Mouse (Mus musculus): ENCODE data around the gene Robo1.

Robo1 gene

DNA sequence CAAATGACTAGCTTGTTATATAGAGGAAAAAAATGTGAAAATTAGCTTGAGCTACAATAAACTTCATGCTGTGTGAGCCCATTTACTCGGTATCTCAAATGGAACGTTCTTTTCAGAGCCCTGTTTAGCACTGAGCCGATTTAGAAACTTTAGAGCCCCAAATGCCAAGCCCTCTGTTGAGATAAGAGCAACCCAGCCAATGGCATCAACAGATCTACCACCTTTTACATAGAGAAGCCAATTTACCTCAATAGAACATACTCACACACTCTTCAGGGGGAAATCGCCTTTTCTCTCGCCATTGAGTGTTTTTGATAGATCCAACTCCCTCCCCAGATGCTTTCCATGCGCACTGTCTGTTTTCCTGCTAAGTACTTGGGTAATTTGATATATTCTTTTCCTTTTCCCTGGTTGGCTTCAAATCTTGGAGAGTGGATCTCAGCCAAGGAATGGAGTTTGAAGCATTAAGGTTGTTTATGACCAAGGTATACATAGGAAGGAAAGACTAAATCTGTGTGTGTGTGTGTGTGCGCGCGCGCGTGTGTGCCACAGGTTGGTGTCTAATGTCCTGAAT lies 378.5 kb downstream of the Robo1 start:
- DNase-seq: no peak

DNA sequence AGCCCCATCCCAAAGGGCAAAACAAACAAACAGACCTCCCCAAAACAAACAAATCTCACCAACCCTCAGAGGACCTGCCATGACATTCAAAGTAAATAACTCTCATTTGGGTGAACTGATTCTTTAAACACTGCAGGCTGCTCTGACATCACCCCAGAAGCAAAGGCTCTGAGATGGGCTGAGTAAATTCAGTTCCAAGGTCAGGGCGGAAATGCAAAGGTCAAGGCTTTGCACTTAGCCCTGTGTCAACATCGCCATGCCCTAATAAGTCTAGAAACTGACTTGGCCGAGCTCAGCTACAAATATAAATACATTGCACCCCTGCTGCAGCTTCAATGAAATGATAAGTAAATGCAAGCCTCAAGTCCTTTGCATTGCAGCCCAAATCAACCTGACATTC lies 379.5 kb downstream of the Robo1 start:
- peak; percentile 7 for DNase-seq

DNA sequence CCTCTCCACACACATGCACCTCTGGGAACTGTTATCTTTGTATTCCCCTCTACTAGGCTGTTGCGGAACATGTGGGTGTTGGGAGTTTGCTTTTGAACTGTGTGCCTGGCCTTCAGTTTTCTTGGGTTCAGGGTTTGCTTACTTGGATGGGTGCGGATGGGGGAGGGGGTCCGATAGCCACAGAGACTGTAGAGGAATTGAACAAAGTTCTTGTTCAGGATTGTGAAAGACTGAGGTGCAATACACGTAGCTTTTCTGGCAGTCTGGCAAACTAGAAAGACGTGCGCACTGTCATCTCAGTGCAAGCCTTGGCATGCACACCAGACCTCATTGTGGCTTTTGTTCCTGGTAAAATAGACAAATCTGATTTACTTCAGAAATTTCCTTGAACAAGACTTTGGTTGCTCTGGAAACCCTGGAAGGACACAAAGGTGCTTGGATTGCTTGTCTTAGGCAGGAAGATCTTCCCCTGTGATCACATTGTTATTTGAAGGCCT lies 380.1 kb downstream of the Robo1 start:
- no peak for DNase-seq

DNA sequence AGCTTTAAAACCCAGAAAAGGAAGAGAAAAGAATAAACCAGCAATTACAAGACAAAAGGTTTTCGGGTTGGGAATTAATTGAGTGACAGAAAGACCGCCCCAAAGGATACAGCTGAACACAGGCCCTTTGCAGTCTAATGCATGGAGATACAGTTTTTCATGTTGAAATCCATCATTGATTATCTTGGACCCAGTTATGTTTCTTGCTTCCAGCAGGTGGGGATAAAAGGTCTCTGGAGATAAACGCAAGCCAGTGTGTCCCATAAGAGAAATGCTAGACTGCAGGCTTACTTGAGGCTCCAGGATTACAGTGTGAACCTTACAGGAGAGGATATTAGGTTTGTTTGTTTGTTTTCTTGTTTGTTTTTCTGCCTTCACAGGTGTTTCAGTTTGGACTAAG lies 383.8 kb downstream of the Robo1 start:
- no peak for DNase-seq

DNA sequence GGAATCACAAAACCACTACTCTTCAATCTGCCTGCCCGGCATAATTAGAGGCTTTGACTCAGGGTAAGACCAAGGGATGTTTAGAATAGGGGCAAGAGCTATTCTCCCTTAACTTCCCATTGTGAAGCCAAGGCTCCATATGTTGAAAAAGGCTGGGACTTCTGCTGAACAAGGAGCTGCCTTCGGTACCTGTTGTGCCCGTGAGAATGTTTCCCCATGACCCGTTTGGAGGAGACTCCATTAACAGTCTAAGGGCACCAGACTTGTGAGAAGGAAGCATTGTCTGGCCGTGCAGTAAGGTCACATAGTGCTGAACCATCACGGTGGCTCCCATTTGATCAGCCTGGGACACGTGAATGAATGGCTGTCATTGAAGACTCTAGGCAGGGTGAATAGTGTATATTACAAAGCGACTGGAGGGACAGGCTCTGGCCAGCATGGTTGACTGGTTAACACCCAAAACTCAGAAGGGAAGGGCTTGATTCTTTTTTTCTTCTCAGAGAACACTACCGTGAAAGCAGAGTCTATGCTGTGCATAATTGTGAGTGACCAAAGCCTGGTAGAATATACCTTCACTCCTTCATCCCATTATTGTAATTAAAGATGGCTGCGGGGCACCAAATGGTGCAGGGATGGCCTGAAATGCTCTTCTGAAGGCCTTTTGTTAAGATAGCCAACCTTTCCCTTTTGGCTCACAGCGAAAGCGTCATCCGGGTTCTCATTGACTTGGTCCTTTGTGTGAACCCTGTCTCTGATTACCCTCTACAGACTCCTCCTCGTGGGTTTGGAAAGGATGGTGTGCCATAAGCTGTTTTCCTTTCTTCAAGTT lies 385.6 kb downstream of the Robo1 start:
- no peak for DNase-seq

DNA sequence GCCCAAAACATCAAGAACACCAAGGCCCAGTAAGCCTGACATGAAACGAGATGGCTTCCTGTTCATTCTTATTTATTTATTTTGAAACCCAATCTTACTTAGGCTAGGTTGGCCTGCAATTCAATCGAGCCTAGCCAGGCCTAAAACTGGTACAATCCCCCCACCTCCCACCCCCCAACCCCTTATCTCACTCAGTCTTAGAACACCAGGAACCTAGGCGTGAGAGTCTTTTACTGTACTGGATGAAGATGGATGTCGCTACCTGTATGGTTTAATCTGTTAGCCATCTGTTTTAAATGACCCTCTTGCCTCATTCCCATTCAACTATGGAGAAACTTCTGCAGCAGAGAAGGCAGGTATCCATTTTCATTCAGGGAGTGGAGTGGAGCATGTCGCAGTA lies 386.7 kb downstream of the Robo1 start:
- no peak for DNase-seq

DNA sequence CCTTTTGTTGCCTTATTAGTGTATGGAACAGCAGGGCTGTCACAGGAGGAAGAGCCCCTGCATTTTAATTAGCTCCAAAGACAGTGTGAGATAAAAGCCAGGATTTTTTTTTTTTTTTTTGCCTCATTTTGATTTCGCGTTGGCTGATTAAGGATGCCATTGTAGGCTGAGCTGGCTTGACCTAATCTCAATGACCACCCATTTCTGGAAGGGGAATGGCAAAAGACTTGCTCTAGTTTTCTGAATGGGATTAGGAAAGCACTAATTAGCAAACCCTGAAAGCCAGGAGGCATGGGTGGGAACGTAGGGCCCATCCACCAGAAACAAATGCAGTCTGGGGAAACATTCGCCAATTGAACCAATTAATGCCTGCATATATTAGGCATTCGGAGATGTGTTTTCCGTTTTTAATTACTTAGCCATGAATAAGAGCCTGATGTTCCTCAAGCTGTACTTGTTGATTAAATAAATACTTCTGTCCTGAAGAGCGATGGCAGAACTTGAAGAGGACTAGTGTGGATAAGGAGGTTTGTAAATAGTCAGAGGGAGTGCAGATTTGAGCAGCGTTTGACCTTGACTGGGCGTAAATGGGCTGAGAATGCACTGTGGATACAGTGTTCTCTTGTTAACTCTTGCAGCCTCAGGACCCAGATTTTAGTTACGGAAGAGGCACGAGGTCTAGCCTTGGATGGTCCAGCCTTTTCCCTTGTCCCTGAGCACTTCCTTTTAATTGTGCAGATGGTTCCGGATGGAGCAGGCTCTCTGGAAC lies 391.3 kb downstream of the Robo1 start:
- no peak for DNase-seq

DNA sequence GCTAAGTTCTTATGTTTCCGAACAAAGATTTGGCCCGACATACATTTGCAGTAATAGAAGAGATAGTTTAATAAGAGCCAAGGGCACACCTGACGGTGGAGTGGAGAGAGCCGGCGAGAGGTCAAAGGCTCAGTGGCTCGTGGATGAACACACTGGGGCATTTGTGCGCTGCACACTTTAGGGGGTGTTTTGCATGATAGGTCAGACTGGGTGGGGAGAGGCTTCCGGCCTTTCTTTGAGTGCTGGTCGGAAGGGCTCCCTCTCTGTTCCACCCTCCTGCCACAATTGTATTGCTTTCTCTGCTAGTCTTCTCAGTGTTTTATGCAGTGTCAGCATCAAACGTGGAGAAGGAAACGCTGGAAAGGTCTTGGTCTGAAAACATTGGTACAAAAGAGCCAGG lies 392.2 kb downstream of the Robo1 start:
- DNase-seq: no peak

DNA sequence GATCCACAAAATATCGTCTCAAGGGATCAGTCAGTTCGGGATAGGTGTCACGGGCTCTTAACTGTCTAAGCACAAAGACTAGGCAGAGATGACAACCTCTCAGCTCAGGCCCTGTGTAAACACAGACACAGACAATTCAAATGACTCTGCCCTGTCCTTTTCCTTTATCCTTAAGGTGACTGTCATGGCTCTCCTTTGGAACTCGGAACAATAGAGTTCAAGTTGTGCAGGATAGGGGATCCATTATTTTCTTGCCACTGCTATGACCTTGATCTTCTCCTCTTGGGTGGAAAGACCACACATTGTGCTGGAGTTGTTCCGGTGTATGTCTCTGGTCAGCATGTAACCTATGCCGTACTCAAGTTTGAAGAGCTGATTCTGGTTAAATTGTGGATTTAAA lies 395.4 kb downstream of the Robo1 start:
- DNase-seq: no peak

DNA sequence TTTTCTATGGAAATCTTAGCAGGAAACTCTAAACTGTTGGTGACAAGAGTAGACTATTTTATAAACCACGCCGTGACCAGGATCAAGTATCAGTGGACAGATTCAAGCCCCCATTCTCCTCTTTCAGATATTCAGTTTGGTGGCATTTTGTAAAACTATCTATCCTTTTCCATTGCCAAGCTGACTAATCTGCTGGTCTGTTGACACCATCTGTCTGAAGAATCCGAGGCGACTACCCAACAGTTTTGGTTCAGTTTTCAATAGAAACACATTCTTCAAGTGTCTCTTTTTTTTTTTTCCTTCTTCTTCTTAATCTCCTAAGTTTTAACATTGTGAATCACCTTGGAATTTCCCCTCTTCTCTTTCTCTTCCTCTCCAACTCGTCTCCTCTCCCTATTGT lies 397.7 kb downstream of the Robo1 start:
- no peak for DNase-seq

DNA sequence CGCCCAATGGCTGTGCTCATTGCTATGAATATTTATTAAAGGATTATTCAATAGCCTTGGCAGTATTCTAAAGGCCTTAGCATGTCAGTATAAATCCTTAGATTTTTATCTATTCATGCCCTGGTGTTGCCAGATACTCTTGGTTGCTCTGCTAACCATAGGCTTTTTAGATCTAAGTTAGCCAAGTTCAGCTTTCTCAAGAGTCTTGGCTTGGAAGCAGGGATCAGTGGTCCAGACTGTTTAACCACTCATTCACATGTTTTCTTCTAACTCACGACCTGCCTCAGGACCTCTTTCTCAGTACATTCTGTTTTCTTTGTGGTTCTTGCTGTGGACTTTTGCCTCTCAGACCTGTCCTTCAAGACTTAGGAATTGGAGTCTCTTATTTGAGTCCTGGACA lies 400.4 kb downstream of the Robo1 start:
- no peak for DNase-seq

DNA sequence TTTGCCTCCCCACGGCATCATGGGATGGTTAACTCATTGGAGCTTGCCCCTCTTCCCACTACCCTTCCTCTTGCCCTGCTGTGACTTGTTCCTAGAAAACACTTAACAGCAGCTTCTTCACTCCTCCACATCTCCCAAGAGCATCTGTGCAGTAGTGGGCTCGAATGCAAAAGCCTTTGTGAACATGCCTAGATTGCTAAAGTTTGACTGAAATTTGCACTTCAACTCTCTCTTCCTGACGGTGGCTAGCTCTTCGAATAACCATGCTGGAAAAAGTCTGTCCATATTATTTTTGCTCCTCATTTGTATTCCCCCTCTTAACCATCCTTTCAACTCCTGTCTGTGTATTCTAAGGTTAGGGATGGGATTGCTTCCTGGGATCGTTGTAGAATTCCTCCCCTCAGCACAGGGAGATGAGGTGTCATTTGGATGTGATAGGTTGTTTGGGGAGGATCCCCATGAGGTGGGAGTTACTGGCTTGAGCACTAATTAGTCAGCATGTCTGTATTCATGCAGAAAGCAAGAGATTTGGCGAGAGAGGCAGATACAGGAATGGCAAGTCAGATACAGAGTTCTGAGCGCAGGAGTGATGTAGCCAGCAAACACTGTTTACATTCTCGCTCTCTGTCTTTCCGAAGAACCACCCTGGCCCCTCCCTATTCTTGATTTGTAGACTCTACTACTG lies 409.2 kb downstream of the Robo1 start:
- no peak for DNase-seq

DNA sequence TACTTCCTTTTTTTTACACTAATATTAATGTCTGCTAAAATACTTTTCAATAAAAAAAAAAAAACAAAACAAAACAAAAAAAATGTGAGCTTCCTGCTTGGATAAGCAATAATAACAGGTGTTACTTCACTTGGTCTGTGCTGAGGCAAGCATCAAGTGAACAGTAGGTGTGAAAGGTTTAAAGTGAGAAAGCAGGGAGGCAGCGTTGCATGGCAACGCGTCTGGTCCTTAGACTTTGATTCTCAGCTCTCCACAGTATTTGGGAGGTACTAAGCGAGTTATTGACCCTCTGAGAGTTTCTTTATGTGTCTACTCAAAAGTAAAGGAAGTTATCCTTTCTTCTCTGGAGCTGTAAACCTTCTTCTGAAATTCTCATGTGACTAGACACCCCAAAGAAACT lies 411.0 kb downstream of the Robo1 start:
- DNase-seq: no peak

DNA sequence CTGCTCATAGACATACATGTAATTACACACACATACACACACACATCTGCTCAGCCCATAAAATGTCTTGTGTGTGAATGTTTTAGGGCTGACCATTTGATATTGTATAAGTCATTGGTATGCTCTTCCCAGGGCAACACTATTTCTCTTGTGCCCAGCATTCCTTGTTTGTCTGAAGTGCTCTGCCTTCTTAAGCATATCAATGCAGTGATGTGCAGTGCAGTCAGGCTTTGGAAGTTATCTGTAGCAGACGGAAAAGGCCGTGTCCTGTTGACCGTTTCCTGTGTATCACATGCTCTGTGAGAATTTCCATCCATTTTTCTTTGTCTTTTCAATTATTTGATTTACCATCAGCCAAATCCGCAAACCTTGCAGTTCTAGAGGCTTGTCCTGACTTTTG lies 412.9 kb downstream of the Robo1 start:
- DNase-seq: no peak

DNA sequence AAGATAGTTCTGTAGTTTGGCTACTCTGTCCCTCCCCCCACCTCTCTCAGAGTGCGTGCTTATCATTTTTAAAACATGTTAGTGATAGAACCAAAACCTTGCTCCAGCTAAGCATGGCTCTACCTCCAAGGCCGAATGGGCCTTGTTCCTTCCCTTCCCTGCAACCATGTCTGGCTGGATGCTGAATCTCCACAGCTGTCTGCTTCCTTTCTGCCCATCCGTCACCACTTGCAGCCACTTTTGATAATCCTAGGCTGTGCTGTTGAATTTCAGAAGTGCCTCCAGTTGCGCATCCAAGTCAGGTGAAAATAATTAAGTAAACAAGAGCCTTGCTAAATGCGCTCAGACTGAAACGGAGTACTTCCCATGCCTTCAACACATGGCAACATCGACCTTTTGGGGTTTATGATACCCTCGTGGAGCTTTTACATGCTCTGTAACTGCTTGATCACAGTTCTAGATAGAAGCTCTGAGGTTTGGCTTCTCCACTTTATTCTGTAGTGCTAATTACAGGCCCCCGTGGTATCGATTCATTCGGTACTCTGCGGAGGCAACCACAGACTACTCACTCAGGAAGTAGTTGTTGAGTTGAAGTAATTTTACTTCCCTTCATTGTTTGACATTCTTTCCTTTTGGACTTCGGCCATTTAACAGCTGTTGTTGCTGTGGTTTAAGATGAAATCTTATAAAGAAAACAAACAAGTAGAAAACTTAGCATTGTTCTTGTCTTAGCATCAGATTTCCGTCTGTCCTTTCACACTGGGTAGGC lies 413.8 kb downstream of the Robo1 start:
- DNase-seq: no peak

DNA sequence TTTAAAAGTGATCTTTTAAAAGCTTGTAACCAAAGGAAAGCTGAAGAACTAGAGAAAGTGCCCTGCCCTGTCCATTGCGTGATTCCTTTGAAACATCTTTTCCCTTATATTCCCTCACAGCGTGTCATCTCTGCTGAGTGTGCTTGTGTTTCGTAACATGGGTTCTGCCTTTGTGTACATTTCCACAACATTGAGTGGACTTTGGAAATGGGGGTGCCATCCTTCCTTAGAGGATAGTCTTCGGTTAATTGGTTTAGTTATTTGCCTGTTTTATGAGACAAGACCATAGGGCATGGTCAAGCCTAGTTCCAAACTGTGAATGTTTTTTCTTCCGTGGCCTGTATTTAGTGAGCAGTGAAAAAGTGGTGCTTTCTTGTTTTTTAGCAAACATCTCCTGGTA lies 426.1 kb downstream of the Robo1 start:
- DNase-seq: no peak

DNA sequence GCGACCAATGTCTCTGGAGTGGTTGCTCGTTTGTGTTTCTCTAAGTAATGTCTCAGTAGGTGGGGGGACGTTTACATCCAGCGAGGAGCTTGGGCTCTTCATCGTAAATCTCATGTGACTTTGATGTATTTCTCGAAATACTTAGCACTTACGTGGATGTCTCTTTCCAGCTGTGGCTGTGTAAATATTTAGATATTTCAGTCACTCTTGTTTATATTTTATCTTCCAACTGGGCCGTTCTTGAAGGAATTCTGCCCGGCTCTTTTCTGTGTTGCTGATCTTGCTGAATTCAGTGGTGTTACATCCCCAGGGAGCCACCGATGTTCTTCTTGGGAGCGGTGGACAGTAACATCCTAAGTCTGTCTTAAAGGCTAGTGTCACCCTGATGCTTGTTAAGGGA lies 427.1 kb downstream of the Robo1 start:
- peak; percentile 28 for DNase-seq

DNA sequence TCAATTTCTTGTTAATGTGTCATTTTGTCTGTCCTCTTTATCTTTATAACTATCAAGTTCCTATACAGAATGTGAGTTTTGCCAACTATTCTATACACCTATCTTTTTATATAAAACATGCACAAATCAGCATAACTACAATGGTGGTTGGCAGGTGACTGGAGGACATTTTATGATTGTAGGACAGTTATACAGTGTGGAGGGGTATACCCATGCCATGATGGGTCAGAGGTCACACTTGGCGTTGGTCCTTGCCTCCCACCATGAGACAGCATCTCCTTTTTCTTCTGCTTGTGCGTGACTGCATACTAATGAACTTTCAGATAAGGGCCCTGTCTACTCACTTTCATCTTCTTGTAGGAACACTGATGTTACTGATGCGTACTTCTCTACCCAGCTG lies 427.5 kb downstream of the Robo1 start:
- no peak for DNase-seq

DNA sequence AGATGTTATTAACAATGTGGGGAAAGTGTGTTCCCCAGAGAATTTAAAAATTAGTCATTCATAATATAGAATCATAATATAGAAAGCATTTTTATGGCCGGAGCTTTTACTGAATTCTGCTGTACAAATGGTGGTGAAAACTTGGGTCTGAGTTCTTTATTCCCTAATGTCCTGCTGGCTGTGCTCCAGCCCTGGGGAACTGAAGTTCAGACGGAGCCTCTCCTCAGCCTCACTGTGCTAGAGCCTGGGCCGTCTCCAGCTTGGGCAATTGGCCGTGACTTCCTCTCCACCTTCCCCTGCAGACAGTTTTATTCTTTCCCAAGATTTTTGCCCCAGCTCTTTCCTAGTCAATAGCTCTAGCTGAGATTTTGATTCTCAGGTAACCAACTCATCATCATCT lies 429.0 kb downstream of the Robo1 start:
- DNase-seq: peak; percentile 59

DNA sequence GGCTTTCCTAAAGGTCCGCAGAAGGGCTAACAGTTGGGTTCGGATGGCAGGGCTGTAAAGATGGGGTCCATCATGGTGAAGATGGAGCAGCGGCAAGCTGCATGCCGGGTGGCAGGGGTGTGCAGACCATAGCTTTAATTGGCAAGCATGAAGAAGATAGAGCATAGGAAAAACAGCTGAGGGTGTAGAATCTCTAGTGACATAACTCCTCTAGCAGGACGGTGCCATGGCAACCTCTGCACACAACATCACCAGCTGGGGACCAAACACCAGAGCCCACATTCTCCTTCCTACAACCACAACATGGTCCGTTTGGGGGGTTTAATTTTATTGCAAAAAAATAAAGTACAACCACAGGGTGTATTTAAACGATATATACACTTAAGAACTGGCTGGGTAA lies 432.1 kb downstream of the Robo1 start:
- DNase-seq: no peak

DNA sequence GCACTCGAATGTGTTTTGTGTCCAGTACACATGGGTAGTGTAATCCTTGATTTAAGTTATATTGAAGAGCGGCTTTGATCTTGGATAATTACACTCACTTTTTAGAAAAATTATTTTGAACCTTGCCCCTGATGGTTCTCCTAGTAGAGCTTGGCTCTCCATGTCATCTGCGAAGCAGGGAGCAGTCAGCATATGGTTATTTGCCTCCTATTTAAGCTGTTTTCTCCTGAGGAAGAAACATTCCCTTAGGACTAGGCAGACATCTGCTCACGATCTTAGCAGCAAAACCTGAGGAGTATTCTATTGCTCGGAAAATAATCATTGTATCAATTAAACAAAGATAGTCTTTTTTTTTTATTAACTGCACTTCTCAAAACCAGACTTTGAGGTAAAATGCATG lies 439.6 kb downstream of the Robo1 start:
- DNase-seq: no peak

DNA sequence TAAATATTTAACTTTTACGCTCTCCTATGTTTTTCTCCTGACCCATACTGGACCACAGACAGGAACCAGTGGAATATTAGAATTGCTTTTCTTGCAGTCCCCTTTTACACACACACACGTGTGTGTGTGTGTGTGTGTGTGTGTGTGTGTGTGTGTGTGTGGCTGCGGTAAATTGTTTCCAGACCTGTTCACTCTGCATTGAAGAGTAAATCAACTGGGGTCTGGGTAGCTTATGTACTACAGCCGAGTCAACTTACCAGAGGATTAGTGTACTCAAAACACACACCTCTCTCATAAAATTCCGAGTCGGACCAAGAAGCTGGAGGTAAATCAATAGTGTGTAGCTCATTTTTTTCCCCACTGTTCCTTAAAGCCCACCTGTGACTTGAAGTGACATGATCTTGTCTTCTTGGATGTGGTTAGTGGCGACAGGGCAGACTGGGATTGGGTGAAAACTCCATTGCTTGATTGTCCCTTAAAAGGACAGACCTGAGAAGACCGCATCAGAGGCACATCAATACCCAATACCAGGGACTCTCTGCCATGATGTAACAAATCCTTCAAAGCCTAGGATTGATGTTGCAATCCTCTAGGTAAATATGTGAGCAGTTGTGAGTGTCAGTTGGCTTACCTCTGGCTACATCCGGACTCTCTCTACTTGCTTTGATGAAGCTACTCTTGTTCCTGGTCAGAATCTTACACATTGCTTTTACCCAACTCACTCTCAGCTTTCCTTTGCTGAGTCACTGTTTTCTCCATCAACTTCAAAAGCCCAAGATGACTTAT lies 457.2 kb downstream of the Robo1 start:
- no peak for DNase-seq
